Mouse (Mus musculus): ENCODE data around the gene Rps6ka4. TPM values are rescaled to one million over a fixed set of nuclear protein-coding genes. Genes with fewer than 3 reads are reported as not detected.

Rps6ka4 gene
- polyA plus RNA-seq, 1 experiment: 47.6 TPM

DNA sequence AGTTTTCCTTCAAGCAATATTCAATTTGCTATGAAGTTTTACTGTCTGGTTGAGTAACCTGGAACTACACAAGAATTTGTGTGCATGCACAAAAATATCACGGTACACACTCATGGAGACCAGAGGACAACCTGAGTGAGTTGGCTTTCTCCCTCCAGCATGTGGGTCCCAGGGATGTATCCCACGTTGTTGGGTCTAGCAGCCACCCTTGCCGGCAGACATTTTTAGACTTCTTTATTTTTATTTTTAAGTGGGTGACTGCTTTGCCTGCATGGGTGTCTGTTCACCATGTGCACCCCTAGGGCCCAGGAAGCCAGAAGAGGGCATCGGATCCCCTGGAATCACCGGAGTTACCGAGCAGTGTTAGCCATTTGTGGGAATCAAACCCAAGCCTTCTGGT, 15.1 kb downstream of the Rps6ka4 start:
- no peaks in the 10 kb centered on the region for H3K79me2 ChIP-seq (ENCODE audit: control insufficient read depth, insufficient read depth)
- H3K4me2 ChIP-seq (ENCODE audit: low read depth): no peak overlapping the region
- no peaks in the 10 kb centered on the region for H3K27me3 ChIP-seq (ENCODE audit: control insufficient read depth, insufficient read depth, insufficient read length)
- no peak overlapping the region for H3ac ChIP-seq (ENCODE audit: control insufficient read depth, insufficient read length)
- no peaks in the 10 kb centered on the region for H3K36me3 ChIP-seq (ENCODE audit: control insufficient read depth, insufficient read depth)
- TF ChIP-seq CEBPB (IDR thresholded peaks at IDR 0.05; ENCODE audit: insufficient read depth, poor library complexity, severe bottlenecking) (no peak), SRF (IDR thresholded peaks at IDR 0.05; ENCODE audit: control insufficient read depth, insufficient read length, low read depth) (no peak), MAX (IDR thresholded peaks at IDR 0.05; ENCODE audit: low read depth) (no peak), E2F4 (IDR thresholded peaks at IDR 0.05; ENCODE audit: insufficient read depth) (no peak), USF1 (IDR thresholded peaks at IDR 0.05; ENCODE audit: low read depth) (no peak), MYOD1 (IDR thresholded peaks at IDR 0.05; ENCODE audit: control insufficient read depth in 1 of 3, insufficient read length in 2 of 3, low read depth in 2 of 3) (no peak), POLR2AphosphoS2 (IDR thresholded peaks at IDR 0.05; ENCODE audit: insufficient read length, low read depth) (no peak), MYOG (IDR thresholded peaks at IDR 0.05; ENCODE audit: control insufficient read depth in 1 of 3, insufficient read depth in 1 of 3, insufficient read length in 2 of 3, low read depth in 2 of 3) (no peak), TCF3 (IDR thresholded peaks at IDR 0.05; ENCODE audit: insufficient read length, low read depth) (no peak), POLR2A (IDR thresholded peaks at IDR 0.05; ENCODE audit: insufficient read length, low read depth) (no peak)
- no peak overlapping the region for H3K4me3 ChIP-seq

DNA sequence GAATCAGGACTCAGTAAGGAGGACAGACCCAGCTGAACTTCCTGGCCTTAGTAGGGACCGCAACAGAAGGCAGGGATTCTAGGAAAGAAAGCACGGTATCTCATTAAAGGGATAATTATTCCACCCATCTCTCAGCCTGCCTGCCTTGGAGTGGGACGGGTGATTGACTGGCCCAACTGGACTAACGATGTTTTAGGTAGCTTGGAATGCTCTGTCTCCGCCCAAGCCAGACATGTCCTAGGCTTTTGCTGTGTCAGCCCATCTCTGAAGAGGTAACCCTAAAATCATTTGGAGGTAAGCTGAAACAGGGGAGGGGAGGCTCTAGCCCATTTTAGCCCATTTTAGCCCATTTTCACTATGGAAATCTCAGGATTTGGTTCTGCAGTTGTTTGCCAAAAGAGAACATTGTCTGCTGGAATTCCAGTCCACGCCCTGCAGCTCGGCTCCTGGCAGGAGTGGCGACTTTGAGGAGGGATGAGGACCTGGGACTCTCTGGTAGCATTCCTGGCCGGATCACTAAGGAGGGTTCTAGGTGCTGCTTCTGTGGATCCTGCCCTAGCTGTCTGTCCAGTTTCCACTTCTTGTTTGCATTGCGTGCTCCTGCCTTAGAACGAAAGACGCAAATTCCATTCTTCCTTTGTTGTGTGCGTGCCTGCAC, 19.8 kb downstream of the Rps6ka4 start:
- Histone ChIP-seq H3K4me2 (ENCODE audit: low read depth) (no peak overlapping the region), H3K79me2 (ENCODE audit: control insufficient read depth, insufficient read depth) (no peaks in the 10 kb centered on the region), H3ac (ENCODE audit: control insufficient read depth, insufficient read length) (no peak overlapping the region), H3K36me3 (ENCODE audit: control insufficient read depth, insufficient read depth) (no peaks in the 10 kb centered on the region), H3K4me3 (no peak overlapping the region), H3K27me3 (ENCODE audit: control insufficient read depth, insufficient read depth, insufficient read length) (no peaks in the 10 kb centered on the region)
- no peak for TF ChIP-seq MAX (IDR thresholded peaks at IDR 0.05; ENCODE audit: low read depth)
- peak in 1 of 3 experiments; percentile 26 for TF ChIP-seq MYOD1 (IDR thresholded peaks at IDR 0.05; ENCODE audit: control insufficient read depth in 1 of 3, insufficient read length in 2 of 3, low read depth in 2 of 3)
- TF ChIP-seq POLR2A (IDR thresholded peaks at IDR 0.05; ENCODE audit: insufficient read length, low read depth): no peak
- no peak for TF ChIP-seq SRF (IDR thresholded peaks at IDR 0.05; ENCODE audit: control insufficient read depth, insufficient read length, low read depth)
- no peak for TF ChIP-seq USF1 (IDR thresholded peaks at IDR 0.05; ENCODE audit: low read depth)
- TF ChIP-seq REST (IDR thresholded peaks at IDR 0.05; ENCODE audit: insufficient read depth, insufficient read length): no peak

DNA sequence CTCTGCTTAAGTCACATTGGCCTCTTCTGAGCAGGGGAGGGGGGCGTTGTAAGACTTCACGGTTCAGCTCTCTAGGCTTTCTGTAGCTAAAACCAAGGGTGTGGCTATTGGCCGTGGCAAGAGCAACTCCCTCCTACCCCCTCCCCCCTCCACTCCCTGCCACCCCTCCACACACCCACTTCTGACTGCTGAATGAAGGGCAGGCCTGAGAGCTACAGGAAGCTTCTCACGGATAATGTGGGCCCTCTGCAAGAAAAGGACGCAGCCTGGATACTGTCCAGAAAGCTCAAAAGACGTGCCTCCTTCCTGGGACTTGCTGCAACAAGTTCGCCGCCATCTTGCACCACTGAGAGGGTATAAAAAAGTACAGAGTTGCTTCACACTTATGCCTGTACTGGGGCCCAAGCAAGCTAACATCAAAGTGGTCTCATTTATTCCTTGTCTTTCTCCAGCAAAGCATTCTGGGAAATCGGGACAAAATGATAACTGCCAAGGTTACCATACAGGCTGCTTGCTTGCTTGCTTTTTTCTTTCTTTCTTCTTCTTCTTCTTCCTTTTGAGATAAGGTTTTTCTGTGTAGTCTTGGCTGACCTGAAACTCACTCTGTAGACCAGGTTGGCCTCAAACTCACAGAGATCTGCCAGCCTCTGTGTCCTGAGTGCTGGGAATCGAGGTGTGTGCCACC, 21.2 kb downstream of the Rps6ka4 start:
- Histone ChIP-seq H3K27me3 (ENCODE audit: control insufficient read depth, insufficient read depth, insufficient read length) (no peaks in the 10 kb centered on the region), H3K36me3 (ENCODE audit: control insufficient read depth, insufficient read depth) (no peaks in the 10 kb centered on the region), H3K79me2 (ENCODE audit: control insufficient read depth, insufficient read depth) (no peaks in the 10 kb centered on the region), H3K4me2 (ENCODE audit: low read depth) (no peak overlapping the region), H3ac (ENCODE audit: control insufficient read depth, insufficient read length) (no peak overlapping the region), H3K4me3 (no peak overlapping the region)
- TF ChIP-seq TCF12 (IDR thresholded peaks at IDR 0.05; ENCODE audit: insufficient read depth, poor library complexity, severe bottlenecking) (no peak), MYOG (IDR thresholded peaks at IDR 0.05; ENCODE audit: control insufficient read depth in 1 of 3, insufficient read depth in 1 of 3, insufficient read length in 2 of 3, low read depth in 2 of 3) (no peak), E2F4 (IDR thresholded peaks at IDR 0.05; ENCODE audit: insufficient read depth) (no peak), TCF3 (IDR thresholded peaks at IDR 0.05; ENCODE audit: insufficient read length, low read depth) (no peak), MYOD1 (IDR thresholded peaks at IDR 0.05; ENCODE audit: control insufficient read depth in 1 of 3, insufficient read length in 2 of 3, low read depth in 2 of 3) (no peak), REST (IDR thresholded peaks at IDR 0.05; ENCODE audit: insufficient read depth, insufficient read length) (no peak), POLR2A (IDR thresholded peaks at IDR 0.05; ENCODE audit: insufficient read length, low read depth) (no peak)

DNA sequence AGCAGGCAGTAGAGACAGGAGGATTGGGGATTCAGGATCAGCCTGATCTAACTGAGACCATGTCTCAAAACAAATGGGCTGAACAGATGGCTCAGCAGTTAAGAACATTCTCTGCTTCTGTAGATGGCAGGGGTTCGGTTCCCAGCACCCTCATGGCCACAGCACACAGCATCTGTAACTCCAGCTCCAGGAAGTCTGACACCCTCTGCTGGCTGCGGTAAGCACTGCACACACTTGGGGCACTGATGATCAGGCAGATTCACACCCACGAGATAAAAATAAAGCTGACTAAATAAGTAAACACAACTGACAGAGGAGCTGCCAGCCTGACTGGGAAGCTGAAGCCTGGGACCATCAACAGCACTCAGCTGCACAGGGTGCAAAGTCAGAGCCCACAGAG, 25.5 kb downstream of the Rps6ka4 start:
- H3K36me3 ChIP-seq (ENCODE audit: control insufficient read depth, insufficient read depth): no peaks in the 10 kb centered on the region
- H3K79me2 ChIP-seq (ENCODE audit: control insufficient read depth, insufficient read depth): no peaks in the 10 kb centered on the region
- H3K4me3 ChIP-seq: no peak overlapping the region
- no peak overlapping the region for H3ac ChIP-seq (ENCODE audit: control insufficient read depth, insufficient read length)
- no peak overlapping the region for H3K4me2 ChIP-seq (ENCODE audit: low read depth)
- no peak for TF ChIP-seq MYOG (IDR thresholded peaks at IDR 0.05; ENCODE audit: control insufficient read depth in 1 of 3, insufficient read depth in 1 of 3, insufficient read length in 2 of 3, low read depth in 2 of 3)
- H3K27me3 ChIP-seq (ENCODE audit: control insufficient read depth, insufficient read depth, insufficient read length): no peaks in the 10 kb centered on the region

DNA sequence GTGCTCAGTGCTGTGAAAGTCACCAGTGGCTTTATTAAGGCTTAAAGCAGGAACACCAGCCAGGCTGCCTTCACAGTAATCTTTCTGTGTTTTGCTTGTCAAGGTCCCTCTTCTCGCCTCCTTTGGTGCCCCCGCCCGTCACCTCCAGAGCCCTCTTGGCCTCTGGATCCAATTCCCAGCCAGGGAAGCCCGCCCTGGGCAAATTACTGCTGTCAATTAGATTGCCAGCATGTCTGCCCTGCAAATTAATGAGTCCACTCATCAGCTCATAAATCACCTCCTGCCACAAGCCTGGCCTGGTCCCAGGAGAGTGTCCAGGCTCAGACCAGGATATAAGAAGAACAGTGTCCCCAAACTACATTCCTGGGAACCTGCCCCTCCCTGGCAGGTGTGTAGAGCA, 26.1 kb downstream of the Rps6ka4 start:
- H3ac ChIP-seq (ENCODE audit: control insufficient read depth, insufficient read length): no peak overlapping the region
- no peak overlapping the region for H3K4me3 ChIP-seq
- no peaks in the 10 kb centered on the region for H3K36me3 ChIP-seq (ENCODE audit: control insufficient read depth, insufficient read depth)
- no peak for TF ChIP-seq MAX (IDR thresholded peaks at IDR 0.05; ENCODE audit: low read depth)
- no peak for TF ChIP-seq CEBPB (IDR thresholded peaks at IDR 0.05; ENCODE audit: insufficient read depth, poor library complexity, severe bottlenecking)
- TF ChIP-seq SRF (IDR thresholded peaks at IDR 0.05; ENCODE audit: control insufficient read depth, insufficient read length, low read depth): no peak
- TF ChIP-seq E2F4 (IDR thresholded peaks at IDR 0.05; ENCODE audit: insufficient read depth): no peak
- TF ChIP-seq MYOD1 (IDR thresholded peaks at IDR 0.05; ENCODE audit: control insufficient read depth in 1 of 3, insufficient read length in 2 of 3, low read depth in 2 of 3): no peak
- TF ChIP-seq POLR2A (IDR thresholded peaks at IDR 0.05; ENCODE audit: insufficient read length, low read depth): no peak
- no peak for TF ChIP-seq POLR2AphosphoS2 (IDR thresholded peaks at IDR 0.05; ENCODE audit: insufficient read length, low read depth)
- TF ChIP-seq MYOG (IDR thresholded peaks at IDR 0.05; ENCODE audit: control insufficient read depth in 1 of 3, insufficient read depth in 1 of 3, insufficient read length in 2 of 3, low read depth in 2 of 3): no peak
- no peaks in the 10 kb centered on the region for H3K79me2 ChIP-seq (ENCODE audit: control insufficient read depth, insufficient read depth)
- H3K4me2 ChIP-seq (ENCODE audit: low read depth): no peak overlapping the region
- no peaks in the 10 kb centered on the region for H3K27me3 ChIP-seq (ENCODE audit: control insufficient read depth, insufficient read depth, insufficient read length)

Other genes starting within 250 kb of the Rps6ka4 start
- 0.23 TPM for gene Ccdc88b, start 17.6 kb upstream of the Rps6ka4 start, polyA plus RNA-seq (2012; fragmentation: generic; extraction: Trizol)
- gene Trmt112, start 69.1 kb upstream of the Rps6ka4 start, polyA plus RNA-seq (2012; fragmentation: generic; extraction: Trizol): 281 TPM
- gene Prdx5, start 69.5 kb upstream of the Rps6ka4 start, polyA plus RNA-seq (2012; fragmentation: generic; extraction: Trizol): 276 TPM
- 52.7 TPM for gene Esrra, start 81.2 kb upstream of the Rps6ka4 start, polyA plus RNA-seq (2012; fragmentation: generic; extraction: Trizol)
- 0.28 TPM for gene Catsperz, start 84.7 kb upstream of the Rps6ka4 start, polyA plus RNA-seq (2012; fragmentation: generic; extraction: Trizol)
- gene Kcnk4, start 93.9 kb upstream of the Rps6ka4 start, polyA plus RNA-seq (2012; fragmentation: generic; extraction: Trizol): 0.12 TPM
- 76.1 TPM for gene Bad, start 101.2 kb upstream of the Rps6ka4 start, polyA plus RNA-seq (2012; fragmentation: generic; extraction: Trizol)
- gene Gpr137, start 101.8 kb upstream of the Rps6ka4 start, polyA plus RNA-seq (2012; fragmentation: generic; extraction: Trizol): 39.9 TPM
- 1,032 TPM for gene Ppp1r14b, start 134.3 kb upstream of the Rps6ka4 start, polyA plus RNA-seq (2012; fragmentation: generic; extraction: Trizol)
- 34.3 TPM for gene Plcb3, start 135.8 kb upstream of the Rps6ka4 start, polyA plus RNA-seq (2012; fragmentation: generic; extraction: Trizol)
- gene Fkbp2, start 139.9 kb upstream of the Rps6ka4 start, polyA plus RNA-seq (2012; fragmentation: generic; extraction: Trizol): 96.8 TPM
- 49.2 TPM for gene Vegfb, start 147.0 kb upstream of the Rps6ka4 start, polyA plus RNA-seq (2012; fragmentation: generic; extraction: Trizol)
- gene Dnajc4, start 151.9 kb upstream of the Rps6ka4 start, polyA plus RNA-seq (2012; fragmentation: generic; extraction: Trizol): 28.5 TPM
- gene Nudt22, start 155.5 kb upstream of the Rps6ka4 start, polyA plus RNA-seq (2012; fragmentation: generic; extraction: Trizol): 27.0 TPM
- 9.2 TPM for gene Trpt1, start 155.5 kb upstream of the Rps6ka4 start, polyA plus RNA-seq (2012; fragmentation: generic; extraction: Trizol)
- gene Fermt3, start 178.8 kb upstream of the Rps6ka4 start, polyA plus RNA-seq (2012; fragmentation: generic; extraction: Trizol): 0.34 TPM
- gene Stip1, start 199.3 kb upstream of the Rps6ka4 start, polyA plus RNA-seq (2012; fragmentation: generic; extraction: Trizol): 223 TPM
- gene Macrod1, start 216.2 kb upstream of the Rps6ka4 start, polyA plus RNA-seq (2012; fragmentation: generic; extraction: Trizol): 82.4 TPM

Data from myocyte (in vitro differentiated cells).